13 mouse cellular contexts compared by ENCODE assay signal in the genomic region with DNA sequence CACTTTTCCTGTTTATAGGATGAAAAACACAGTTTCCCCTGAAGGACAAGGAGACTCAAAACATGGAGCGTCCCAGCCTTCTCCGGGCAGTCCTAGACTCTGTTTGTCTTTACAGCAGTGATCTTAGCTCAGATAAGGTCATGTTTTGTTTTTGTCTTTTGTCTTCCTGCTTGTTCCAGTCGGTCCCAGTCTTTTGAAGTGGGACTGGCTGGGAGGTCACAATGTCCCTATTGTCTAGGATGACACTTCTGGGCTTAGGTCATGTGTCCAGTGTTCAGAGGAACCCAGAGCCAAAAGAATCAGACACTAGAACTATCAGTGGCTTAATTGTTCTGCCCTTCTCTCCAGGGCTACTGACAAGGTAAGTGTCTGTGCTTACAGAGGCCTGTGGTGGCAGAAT. TPM values are rescaled to one million over a fixed set of nuclear protein-coding genes. Genes with fewer than 3 reads are reported as not detected.
A peak's percentile ranks its signal among the peaks of the same experiment; 100 is the strongest.
DNase-seq lines count a peak whose midpoint lies in the region.
"Had no signal": no experiment of that assay in that cellular context is flagged by ENCODE, and none has a peak within 500 bp of the region (broad histone marks: within the 10 kb centered on the region; RNA-seq: fewer than 3 reads in every experiment).

No protein-coding gene starts in this region.

- peak; percentile 15 to 48 for DNase-seq in layer of hippocampus, adult 8-10 months (ENCODE audit: low spot score in 2 of 2)
- DNase-seq in layer of hippocampus, postnatal 36 days = no peak
- DNase-seq in ES-CJ7 (ENCODE audit: low read depth, low spot score) (peak; percentile 88), R1 (ENCODE audit: low read depth, low spot score) (peak; percentile 84)
- DNase-seq in lung, postnatal 14 days = peak; percentile 9
- no peak for DNase-seq in T-cell, adult 2 months (ENCODE audit: low spot score)
- no peak for DNase-seq in ovary, postnatal 36 days (ENCODE audit: low spot score)
- DNase-seq: adrenal gland, postnatal 36 days; cerebellum, adult 9-11 months; heart, postnatal 4 days; kidney, adult 9 months; kidney, postnatal 36 days; thymus, adult 18-20 months had no signal

RNA-seq across cellular contexts. Expression of gene Plekhh1, which starts 6.4 kb away (rescaled TPM):
- 10 to 100 TPM; 18.4 to 19.5 (median 18.9) TPM for total RNA-seq in layer of hippocampus, adult 8-10 months (2022)
- total RNA-seq in layer of hippocampus, postnatal 36 days (2021) = 10 to 100 TPM; 16.9 to 22.1 TPM

RNA-seq across cellular contexts. Expression of gene Tmem229b, which starts 27.9 kb away (rescaled TPM):
- 10 to 100 TPM; 26.8 to 32.8 (median 29.8) TPM for total RNA-seq in layer of hippocampus, adult 8-10 months (2022)
- 10 to 100 TPM; 28.0 to 28.9 TPM for total RNA-seq in layer of hippocampus, postnatal 36 days (2021)

RNA-seq across cellular contexts. Expression of gene Pigh, which starts 54.1 kb away (rescaled TPM):
- total RNA-seq in layer of hippocampus, adult 8-10 months (2022) = 10 to 100 TPM in 3 of 4 experiments, 1 to 10 TPM in 1; 9.9 to 12.7 (median 11.0) TPM
- 10 to 100 TPM; 11.2 to 11.7 TPM for total RNA-seq in layer of hippocampus, postnatal 36 days (2021)

Comparison
In these comparisons a context has a peak if more than half of its experiments do, and no peak if none do; other contexts are left out.
1. DNase-seq: peak in layer of hippocampus, adult 8-10 months (2 of 2), ES-CJ7 (single experiment), R1 (single experiment) and lung, postnatal 14 days (single experiment); none in layer of hippocampus, postnatal 36 days (0 of 2), T-cell, adult 2 months (single experiment) and ovary, postnatal 36 days (single experiment).